Mouse (Mus musculus): Measurements from ENCODE around the gene Tmem232. TPM values are rescaled to one million over a fixed set of nuclear protein-coding genes. Genes with fewer than 3 reads are reported as not detected.
A peak's percentile ranks its signal among the peaks of the same experiment; 100 is the strongest.

Tmem232 gene
- total and polyA plus RNA-seq, 3 experiments = 0.16 TPM; not detected in 2

DNA sequence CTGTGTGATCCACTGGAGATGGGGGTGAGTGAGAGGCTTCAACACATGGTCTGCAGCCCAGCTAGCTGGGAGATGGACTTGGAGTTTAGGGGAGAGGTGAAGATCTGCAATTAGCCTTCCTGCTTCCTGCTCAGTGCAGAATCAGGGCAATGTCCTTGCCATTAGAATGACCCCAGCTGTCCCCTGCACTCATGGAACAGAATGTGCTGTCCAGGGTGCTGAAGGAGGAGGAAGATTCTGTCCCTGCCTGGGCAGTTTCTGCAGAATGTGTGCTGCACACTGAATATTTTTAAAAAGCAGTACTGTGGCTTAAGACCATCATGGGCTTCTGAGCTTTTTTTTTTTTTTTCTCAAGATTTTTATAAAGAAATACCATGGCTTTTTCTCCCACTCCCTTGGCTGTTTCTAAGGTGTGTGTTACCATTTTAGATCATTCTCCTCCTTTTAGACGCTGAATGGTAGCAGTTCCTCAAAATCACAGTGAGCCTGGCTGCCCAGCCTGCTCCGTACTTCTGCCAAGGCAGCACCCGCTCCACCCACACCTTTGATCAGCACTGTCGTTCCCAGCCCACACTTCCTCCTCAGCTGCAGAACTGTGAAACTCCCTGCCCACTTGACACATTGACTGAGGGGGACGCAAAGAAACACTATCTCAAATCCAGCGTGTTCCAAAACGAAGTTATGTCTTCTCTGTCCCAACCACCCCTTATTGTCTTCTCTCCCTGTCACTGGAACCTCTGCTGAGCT lies 170.4 kb downstream of the Tmem232 start:
- Histone ChIP-seq H3K4me3 (replicated peaks in 1 of 3; ENCODE audit: low read depth in 2 of 3, low read length in 2 of 3, poor library complexity in 1 of 3) (no peak overlapping the region), H3K4me1 (ENCODE audit: control insufficient read depth in 1 of 2, insufficient read depth in 2 of 2) (peaks cover 0 to 11% of the 10 kb centered on the region in 2 experiments; a peak in 2 of 4 replicates), H3K9me3 (replicated peaks; ENCODE audit: low read length) (peaks cover 3% of the 10 kb centered on the region), H3K9ac (ENCODE audit: insufficient read depth, low read depth) (no peak overlapping the region), H3K36me3 (replicated peaks in 1 of 2; ENCODE audit: control insufficient read depth in 1 of 2, insufficient read depth in 1 of 2, low read length in 1 of 2) (no peaks in the 10 kb centered on the region), H3K27ac (ENCODE audit: insufficient read depth, low read depth) (no peak overlapping the region), H3K79me2 (replicated peaks; ENCODE audit: control insufficient read depth, extremely low read depth, insufficient read depth, poor library complexity, severe bottlenecking) (no peaks in the 10 kb centered on the region), H3K27me3 (replicated peaks) (no peaks in the 10 kb centered on the region), H3K4me2 (ENCODE audit: insufficient read depth, low read depth, poor library complexity, severe bottlenecking) (no peak overlapping the region)
- in situ Hi-C loops (cut with MboI; ENCODE audit: low pct_ligation_motif_present, low pct_unique_long_range_greater_than_20kb, low sequenced_read_pairs) = no loop called here
- dilution Hi-C loops (cut with MboI; ENCODE audit: extremely low pct_ligation_motif_present, extremely low pct_unique_long_range_greater_than_20kb, low sequenced_read_pairs) = no loop called here
- peak; percentile 39 for DNase-seq (ENCODE audit: extremely low read depth)
- TF ChIP-seq JUND (conservative IDR thresholded peaks at IDR 0.05; ENCODE audit: low read depth, low read length) = no peak
- no peak for TF ChIP-seq E2F4 (IDR thresholded peaks at IDR 0.05; ENCODE audit: insufficient replicate concordance, low read depth, low read length)
- TF ChIP-seq RCOR1 (conservative IDR thresholded peaks at IDR 0.05; ENCODE audit: low read depth, low read length) = no peak
- no peak for TF ChIP-seq POLR2A (IDR thresholded peaks at IDR 0.05; ENCODE audit: low read depth, low read length)
- no peak for TF ChIP-seq KAT2A (IDR thresholded peaks at IDR 0.05; ENCODE audit: insufficient replicate concordance, low read length)
- TF ChIP-seq PAX5 (IDR thresholded peaks at IDR 0.05; ENCODE audit: low read length) = no peak
- TF ChIP-seq HCFC1 (IDR thresholded peaks at IDR 0.05; ENCODE audit: low read depth, low read length) = no peak
- no peak for TF ChIP-seq ZNF384 (IDR thresholded peaks at IDR 0.05; ENCODE audit: low read depth, low read length)
- TF ChIP-seq USF2 (conservative IDR thresholded peaks at IDR 0.05; ENCODE audit: low read depth, low read length) = no peak
- TF ChIP-seq ZC3H11A (IDR thresholded peaks at IDR 0.05; ENCODE audit: low read depth, low read length) = no peak
- TF ChIP-seq ELF1 (IDR thresholded peaks at IDR 0.05; ENCODE audit: low read depth, low read length) = no peak
- TF ChIP-seq MYC (IDR thresholded peaks at IDR 0.05; ENCODE audit: low read depth, low read length) = no peak

DNA sequence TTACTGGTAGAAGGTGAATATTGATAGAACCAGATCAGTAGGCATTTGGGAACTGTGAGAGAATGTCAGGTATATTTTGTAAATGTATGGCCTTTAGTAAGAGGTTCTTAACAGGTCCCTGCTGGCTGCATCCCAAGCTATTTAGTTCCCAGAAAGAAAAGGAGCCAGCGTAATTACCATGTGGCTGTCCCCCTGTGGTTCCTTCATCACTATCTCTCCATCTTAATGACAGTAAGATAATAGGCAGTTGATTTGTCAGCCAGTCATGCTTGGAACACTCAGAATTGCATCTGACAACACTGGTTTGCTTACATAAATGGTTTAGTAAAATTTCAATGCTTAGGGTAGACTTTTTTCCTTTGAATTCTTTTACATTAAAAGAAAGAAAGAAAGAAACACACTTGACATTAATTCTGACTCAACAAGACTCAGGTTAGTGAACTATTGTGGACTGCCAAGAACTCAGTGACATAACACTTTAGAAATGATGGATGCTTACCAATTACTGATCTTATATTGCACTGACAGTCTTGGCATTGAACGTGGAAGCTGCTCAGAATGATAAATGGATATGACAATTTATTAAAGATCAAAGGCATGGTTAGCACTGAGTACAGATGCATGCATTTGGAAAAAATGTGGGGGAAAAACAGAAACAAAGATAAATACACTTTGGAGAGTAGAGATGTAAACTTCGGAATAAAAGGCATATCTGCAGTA lies 174.9 kb downstream of the Tmem232 start:
- in situ Hi-C loops (cut with MboI; ENCODE audit: low pct_ligation_motif_present, low pct_unique_long_range_greater_than_20kb, low sequenced_read_pairs) (no loop called here), dilution Hi-C loops (cut with MboI; ENCODE audit: extremely low pct_ligation_motif_present, extremely low pct_unique_long_range_greater_than_20kb, low sequenced_read_pairs) (no loop called here)
- H3K27ac ChIP-seq (ENCODE audit: insufficient read depth, low read depth) = no peak overlapping the region

More for the DNA sequence above, 174.9 kb downstream of the Tmem232 start:
- no peak for DNase-seq (ENCODE audit: extremely low read depth)
- TF ChIP-seq CHD1 (IDR thresholded peaks at IDR 0.05; ENCODE audit: low read depth, low read length) = no peak
- no peak for TF ChIP-seq KAT2A (IDR thresholded peaks at IDR 0.05; ENCODE audit: insufficient replicate concordance, low read length)
- TF ChIP-seq BHLHE40 (IDR thresholded peaks at IDR 0.05; ENCODE audit: low read depth, low read length) = no peak
- no peak for TF ChIP-seq HCFC1 (IDR thresholded peaks at IDR 0.05; ENCODE audit: low read depth, low read length)
- no peak for TF ChIP-seq PAX5 (IDR thresholded peaks at IDR 0.05; ENCODE audit: low read length)
- no peak for TF ChIP-seq NELFE (IDR thresholded peaks at IDR 0.05; ENCODE audit: low read depth, low read length)
- TF ChIP-seq UBTF (IDR thresholded peaks at IDR 0.05; ENCODE audit: low read depth, low read length) = no peak
- TF ChIP-seq TBP (conservative IDR thresholded peaks at IDR 0.05; ENCODE audit: low read depth, low read length) = no peak
- TF ChIP-seq POLR2AphosphoS2 (IDR thresholded peaks at IDR 0.05; ENCODE audit: low read depth, low read length) = no peak
- no peak for TF ChIP-seq EP300 (IDR thresholded peaks at IDR 0.05; ENCODE audit: low read length)
- no peak for TF ChIP-seq ZNF384 (IDR thresholded peaks at IDR 0.05; ENCODE audit: low read depth, low read length)
- no peak for TF ChIP-seq ELF1 (IDR thresholded peaks at IDR 0.05; ENCODE audit: low read depth, low read length)
- no peak for TF ChIP-seq MEF2A (IDR thresholded peaks at IDR 0.05; ENCODE audit: borderline replicate concordance, low read depth, low read length)
- no peak for TF ChIP-seq ZC3H11A (IDR thresholded peaks at IDR 0.05; ENCODE audit: low read depth, low read length)
- no peak for TF ChIP-seq MAX (IDR thresholded peaks at IDR 0.05; ENCODE audit: low read length)
- TF ChIP-seq IRF4 (IDR thresholded peaks at IDR 0.05; ENCODE audit: low read depth, low read length) = no peak
- no peak for TF ChIP-seq CHD2 (IDR thresholded peaks at IDR 0.05; ENCODE audit: low read length)
- no peak for TF ChIP-seq ZKSCAN1 (IDR thresholded peaks at IDR 0.05; ENCODE audit: borderline replicate concordance, low read depth, low read length)
- TF ChIP-seq POLR2A (IDR thresholded peaks at IDR 0.05; ENCODE audit: low read depth, low read length) = no peak
- TF ChIP-seq MAZ (IDR thresholded peaks at IDR 0.05; ENCODE audit: low read depth, low read length) = no peak
- Histone ChIP-seq H3K4me1 (ENCODE audit: control insufficient read depth in 1 of 2, insufficient read depth in 2 of 2) (peaks cover 0 to 11% of the 10 kb centered on the region in 2 experiments; a peak in 2 of 4 replicates), H3K27me3 (replicated peaks) (no peaks in the 10 kb centered on the region), H3K79me2 (replicated peaks; ENCODE audit: control insufficient read depth, extremely low read depth, insufficient read depth, poor library complexity, severe bottlenecking) (no peaks in the 10 kb centered on the region), H3K4me3 (replicated peaks in 1 of 3; ENCODE audit: low read depth in 2 of 3, low read length in 2 of 3, poor library complexity in 1 of 3) (no peak overlapping the region), H3K9me3 (replicated peaks; ENCODE audit: low read length) (no peaks in the 10 kb centered on the region), H3K36me3 (replicated peaks in 1 of 2; ENCODE audit: control insufficient read depth in 1 of 2, insufficient read depth in 1 of 2, low read length in 1 of 2) (no peaks in the 10 kb centered on the region), H3K9ac (ENCODE audit: insufficient read depth, low read depth) (no peak overlapping the region), H3K4me2 (ENCODE audit: insufficient read depth, low read depth, poor library complexity, severe bottlenecking) (no peak overlapping the region)

Data from CH12.LX (cell line).